Mouse (Mus musculus) c-Kit-positive CD71-positive TER-119-negative erythroid progenitor cells, embryonic 14.5 days (primary cell): ENCODE measurements at regions not wholly inside any gene's neighbourhood (a gene's known extent, or its start where the extent isn't known, plus 50 kb on each side); places are given as distances from the start of the nearest gene placed in this dataset.
"Not testable (repeated sequence)": the region's sequence is repeated elsewhere in the genome, so short reads cannot be mapped to it uniquely, and the experiment has no call there.

Source experiments
- DNase-seq: peaks from one replicate; pipeline ENCODE4 v3.0.0-alpha.2; 2013; ENCODE audit warnings: low read depth

DNA sequence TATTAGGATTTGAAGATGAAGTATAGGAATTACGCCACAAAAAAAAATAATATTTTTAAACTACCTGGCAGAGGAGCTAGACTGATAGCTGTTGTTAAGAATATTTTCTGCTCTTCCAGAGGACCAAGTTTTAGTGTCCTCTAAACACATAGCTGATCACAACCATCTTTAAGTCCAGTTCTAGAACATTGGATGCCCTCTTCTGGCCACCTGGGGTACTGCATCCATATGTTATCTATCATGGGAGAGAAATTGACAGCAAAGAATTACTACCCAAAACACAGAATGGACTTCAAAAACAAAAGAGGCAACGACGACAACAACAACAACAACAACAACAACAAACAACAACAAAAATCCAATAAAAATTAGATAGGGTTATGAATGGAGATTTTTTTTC is 71.0 kb upstream of the Prl4a1 start:
- DNase-seq: peak; percentile 11

DNA sequence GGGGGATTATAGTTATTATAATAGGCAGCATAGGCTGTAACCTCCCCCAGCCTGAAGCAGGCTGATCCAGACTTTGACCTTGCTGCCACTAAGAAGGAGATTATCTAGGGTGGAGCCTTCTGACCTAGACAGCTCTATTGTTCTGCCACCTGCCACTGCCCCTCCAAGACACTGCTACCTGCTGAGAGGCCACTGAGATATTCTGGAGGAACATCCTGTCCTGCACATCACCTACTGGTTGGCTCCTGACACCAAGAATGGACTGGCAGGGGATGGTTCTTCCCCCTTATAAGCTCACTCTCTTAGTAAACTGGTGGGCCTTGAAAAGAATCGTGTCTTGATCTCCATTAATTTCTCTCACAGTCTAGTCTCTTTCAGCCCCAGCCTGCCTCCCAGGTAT is 55.6 kb upstream of the Prl4a1 start:
- DNase-seq: not testable (repeated sequence)

DNA sequence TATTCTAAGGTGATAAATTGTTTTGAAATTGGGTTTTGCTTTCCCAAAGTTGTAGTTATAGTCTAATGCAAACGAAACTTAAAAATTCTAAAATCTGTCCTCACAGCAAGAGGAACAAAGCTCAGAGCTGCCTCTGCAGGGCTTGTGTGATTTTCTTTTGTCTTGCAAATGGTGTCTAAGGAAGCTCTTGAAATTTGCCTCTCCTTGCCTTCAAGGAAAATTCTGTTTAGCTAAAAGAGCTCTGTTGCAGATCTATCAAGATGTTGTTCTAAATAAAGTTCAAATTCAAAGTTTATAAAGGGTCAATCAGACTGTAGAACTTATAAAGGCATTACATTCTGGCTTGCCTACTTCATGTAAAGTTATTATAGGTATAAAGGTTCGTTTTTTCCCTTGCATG is 53.6 kb upstream of the Prl4a1 start:
- not testable (repeated sequence) for DNase-seq

DNA sequence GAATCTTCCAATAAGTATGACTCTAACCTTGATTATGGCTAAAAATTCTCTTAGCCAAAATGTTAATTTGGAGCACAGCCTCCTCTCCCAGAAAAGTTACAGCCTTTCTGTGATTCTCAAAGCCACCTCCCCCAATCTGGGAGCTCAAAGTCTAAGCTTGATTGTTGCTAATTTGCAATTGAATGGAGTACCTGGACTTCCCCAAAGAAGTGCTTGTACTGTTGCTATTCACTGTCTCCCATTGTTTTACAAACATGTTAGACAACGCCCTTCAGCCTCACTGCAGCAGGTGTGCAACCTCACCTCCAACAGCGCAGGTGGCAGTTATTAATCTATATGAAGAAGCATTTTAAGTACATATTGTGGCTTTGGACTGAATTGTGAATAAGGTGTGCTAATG is 50.0 kb upstream of the Prl4a1 start:
- DNase-seq: not testable (repeated sequence)
